Mouse (Mus musculus) gonadal fat pad, adult 2 months (tissue): ENCODE results near the gene Hpcal4. TPM values are rescaled to one million over a fixed set of nuclear protein-coding genes. Genes with fewer than 3 reads are reported as not detected.
A peak's percentile ranks its signal among the peaks of the same experiment; 100 is the strongest.
"Not testable (repeated sequence)": the region's sequence is repeated elsewhere in the genome, so short reads cannot be mapped to it uniquely, and the experiment has no call there.

Experiments used
- DNase-seq: peaks from one replicate; pipeline ENCODE4 v3.0.0-alpha.2; 2012; ENCODE audit warnings: low read depth
- polyA plus RNA-seq: library from polyadenylated mRNA; depleted of rRNA; stranded (reverse); fragments of >200 nt; gene quantifications from 2 replicates; pipeline ENCODE4 v1.2.3, GENCODE M21; 2012; rRNA removed

Hpcal4 gene
- polyA plus RNA-seq = 0.18 and 0.95 TPM in 2 replicates

DNA sequence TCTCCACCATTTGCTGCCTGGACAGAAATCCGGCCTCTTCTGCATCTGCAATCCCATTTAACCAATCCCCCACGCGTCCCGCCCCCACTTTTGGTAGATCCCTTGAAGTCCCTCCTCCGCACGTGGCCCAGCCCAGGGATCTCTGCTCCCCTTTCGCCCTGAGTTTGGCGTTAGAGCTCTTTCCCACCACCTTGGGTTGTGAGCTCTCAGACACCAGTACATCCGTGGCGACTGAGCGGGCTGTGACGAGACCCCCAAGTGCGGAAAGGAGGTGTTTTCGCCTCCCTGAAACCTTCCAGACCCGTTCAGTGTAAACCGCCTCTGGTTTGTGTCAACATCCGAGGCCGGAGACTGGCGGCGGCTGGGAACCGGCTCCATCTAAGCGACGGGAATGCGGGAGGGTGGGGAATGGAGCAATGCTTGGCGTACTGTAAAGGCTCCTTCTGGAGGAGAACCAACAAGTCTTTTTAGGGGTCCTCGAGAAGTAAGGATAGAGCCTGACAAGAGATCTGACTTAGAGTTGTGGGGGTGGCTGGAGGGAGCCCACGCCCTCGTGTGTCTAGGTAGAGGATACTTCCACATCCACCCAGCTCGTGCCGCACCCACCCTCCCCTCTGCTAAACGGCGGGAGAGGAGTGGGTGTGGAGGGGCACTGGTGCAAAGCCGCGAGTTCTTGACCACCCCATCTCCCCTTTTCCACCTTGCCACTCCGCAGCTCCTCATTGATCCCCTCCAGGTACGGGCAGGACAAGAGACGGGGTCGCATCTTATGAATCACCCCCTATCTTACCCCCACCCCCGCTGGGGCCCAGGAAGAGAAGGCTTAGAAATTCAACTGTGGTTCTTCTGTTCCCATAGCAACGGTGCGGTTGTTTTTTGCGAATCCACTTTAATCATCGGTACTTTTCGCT is at the start of gene Hpcal4:
TSS of gene Hpcal4 (plus strand) at position 900 of the 911 bp plus-strand sequence.
- DNase-seq = no peak

DNA sequence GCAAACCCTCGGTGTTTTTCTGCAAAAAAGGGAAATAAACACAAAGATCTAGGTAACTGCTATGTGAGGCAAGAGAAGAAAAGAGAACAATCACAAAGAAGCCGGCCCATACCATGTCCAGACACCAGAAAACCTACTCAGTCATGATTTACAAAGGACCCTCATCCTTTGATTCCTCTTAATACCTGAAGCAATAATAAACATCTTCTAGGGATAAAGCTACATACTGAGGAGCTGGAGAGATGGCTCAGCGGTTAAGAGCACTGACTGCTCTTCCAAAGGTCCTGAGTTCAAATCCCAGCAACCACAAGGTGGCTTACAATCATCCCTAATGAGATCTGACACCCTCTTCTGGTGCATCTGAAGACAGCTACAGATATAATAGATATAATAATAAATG is 45.5 kb upstream of the Hpcal4 start:
- DNase-seq = no peak

DNA sequence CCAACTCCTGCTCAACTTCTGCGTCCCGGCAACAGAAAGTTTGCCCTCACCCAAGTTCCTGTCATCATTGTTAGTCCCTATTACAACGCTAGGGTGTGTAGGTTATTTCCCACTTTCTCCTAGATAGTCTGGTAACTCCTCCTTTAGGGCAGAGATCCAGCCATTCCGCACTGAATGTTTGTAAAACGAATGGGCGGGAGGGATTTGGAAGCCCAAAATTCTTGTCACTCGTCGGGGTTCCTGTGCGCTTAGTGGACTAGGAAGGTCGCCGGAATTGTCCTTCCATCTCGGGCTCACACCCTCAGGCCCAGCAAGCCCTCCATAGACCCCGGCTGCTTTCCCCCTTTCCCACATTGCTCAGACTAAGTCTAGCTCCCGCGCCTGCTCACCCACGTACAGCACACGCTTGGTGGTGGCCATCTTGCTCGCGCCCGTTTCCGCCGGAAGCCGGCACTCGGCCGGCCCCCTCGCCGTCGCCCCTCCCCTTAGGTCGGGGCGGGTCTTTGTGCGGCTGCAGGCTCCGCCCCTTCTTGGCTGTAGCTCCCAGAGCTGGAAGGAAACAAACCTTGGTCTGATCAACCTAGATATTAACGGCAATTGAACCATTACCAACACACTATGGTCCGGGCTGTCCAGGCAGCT is 43.4 kb upstream of the Hpcal4 start, which contains the start of gene Ppie:
TSS of gene Ppie (minus strand) at position 439 of the 642 bp plus-strand sequence.
- peak; percentile 47 for DNase-seq

DNA sequence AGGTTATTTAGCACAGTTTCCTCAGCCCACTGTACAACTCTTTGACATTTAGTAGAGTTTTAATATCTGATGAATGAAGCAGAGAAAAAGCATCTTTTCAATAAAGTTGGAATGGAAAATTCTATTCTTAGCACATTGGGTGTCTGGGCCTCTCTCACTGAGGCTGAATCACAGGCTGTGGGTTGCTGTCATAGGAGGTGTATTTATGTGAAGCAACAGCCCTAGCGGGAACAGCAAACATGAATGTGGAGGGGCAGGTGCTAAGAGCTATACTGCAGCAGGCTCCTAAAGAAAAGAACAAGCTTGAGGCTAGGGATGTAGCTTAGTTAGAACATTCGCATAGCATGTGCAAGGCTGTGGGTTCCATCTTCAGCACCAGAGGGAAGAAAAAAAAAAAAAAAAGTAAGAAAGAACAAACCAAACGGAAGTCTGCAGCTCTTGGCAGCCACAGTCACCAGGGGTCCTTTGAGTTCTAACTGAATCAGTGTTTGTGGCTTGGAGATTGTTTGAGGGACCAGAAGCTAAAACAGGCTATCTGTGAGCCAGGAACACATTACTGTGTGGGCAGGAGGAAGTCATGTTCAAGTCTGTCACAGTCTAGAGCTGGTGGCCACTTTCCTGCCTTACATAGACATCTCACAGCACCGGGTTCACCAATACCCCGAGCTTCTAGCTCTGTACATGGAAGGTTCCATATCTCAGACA is 35.4 kb upstream of the Hpcal4 start:
- DNase-seq = no peak

DNA sequence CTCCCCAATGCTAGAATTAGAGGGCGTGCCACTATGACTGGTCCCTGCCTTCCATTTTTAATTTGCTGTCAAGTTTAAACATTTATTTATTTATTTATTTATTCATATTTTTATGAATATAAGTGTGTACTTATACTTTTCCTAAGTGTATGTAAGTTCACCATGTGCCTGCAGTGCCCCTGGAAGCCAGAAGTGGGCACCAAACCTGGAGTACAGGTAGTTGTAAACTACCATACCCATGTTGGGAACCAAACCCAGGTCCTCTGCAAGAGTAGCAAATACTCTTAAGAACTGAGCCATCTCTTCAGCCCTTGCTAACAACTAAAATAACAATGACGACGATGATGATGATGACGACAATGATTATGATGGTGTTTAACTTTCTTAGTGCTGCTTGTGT is 31.0 kb upstream of the Hpcal4 start:
- DNase-seq = no peak

DNA sequence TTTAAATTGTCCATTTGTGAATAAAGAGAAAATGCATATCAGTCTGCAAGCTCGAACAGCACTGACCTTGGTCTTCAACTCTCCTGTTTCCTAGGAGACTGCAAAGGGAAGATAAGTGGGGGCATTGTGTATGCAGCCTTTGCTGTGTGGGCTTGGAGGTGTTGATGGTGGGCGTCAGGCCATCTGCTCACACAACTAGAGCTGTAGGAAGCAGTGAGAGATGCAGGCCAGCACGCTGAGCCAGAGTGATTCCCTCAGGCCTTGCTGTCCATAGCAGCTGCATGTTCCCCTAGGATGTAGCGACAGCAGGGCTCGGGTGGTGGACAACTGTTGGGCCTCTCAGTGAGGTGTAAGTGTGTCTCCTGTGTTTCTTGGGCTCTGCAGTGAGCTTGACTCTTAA is 30.1 kb upstream of the Hpcal4 start:
- DNase-seq = no peak

DNA sequence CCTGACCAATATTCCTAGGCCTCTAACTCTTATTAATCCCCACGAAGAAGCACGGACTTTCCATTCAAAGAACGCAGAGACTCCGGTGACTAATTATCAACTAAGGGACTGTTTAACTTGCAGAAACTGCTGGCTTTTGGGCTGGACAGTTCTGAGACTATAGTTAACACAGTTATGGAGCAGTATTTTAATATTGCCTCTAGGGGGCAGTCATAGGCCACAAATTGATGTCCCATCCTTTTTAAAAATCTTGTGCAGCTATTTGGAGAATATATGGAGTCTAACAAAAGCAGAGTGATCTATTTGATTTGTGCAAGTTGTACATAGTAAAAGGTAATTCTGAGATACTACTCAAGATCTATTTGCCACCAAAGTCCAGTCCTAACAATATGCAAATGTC is 28.0 kb upstream of the Hpcal4 start:
- no peak for DNase-seq

DNA sequence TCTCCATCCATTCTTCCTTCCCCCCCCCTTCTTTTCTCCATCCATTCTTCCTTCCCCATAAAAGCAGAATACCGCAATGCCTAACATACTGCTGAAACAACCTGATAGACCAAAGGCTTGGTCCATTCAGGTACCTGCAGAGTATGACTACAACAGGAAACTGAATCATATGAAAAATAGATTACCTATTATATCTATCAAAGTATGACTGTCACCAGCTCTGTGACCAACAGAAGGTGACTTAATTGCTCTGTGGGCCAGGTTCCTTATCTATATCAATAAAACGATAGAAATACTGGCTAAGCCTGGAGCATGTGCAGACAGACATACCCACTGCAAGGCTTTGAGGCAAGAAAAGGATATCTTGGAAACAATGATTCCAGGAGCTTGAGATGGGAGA is 27.6 kb upstream of the Hpcal4 start:
- no peak for DNase-seq

DNA sequence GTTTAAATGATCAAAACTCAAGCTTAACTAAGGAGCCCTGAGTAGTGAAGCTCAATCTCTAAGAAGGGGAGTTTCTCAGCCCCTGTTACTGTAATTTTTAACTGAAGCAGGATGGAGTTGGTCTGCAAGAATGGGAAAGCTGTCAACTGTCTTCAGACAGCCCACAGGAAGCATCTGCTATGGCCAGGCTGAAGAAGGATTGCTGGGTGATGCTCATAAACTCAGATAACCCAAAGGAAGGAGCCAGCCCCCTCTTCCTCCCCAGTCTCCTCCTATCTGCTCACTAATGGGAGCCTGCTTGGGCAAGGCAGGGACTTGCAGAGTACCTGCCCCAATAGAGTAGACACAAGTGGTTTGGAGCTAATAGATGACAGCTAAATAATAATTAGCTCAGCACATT is 27.2 kb upstream of the Hpcal4 start:
- DNase-seq = no peak

DNA sequence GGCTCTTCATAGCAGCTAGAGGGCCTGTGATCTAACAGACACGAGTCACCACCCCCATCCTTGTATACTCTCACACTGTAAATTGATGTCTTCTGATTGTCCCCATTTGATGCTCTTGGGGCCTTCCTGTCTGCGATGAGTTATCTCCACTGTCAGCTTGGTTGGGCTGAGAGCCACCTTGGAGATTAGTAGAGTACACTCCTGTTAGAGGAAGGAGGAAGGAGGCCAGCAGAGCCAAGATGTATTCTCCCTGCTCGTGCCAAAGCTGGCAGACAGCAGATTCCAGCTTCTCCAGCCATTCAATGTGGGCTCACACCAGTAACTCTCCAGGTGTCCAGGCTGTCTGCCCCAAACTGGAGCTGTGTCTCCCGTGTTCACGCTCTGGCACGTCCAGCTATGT is 22.5 kb upstream of the Hpcal4 start:
- DNase-seq = no peak

DNA sequence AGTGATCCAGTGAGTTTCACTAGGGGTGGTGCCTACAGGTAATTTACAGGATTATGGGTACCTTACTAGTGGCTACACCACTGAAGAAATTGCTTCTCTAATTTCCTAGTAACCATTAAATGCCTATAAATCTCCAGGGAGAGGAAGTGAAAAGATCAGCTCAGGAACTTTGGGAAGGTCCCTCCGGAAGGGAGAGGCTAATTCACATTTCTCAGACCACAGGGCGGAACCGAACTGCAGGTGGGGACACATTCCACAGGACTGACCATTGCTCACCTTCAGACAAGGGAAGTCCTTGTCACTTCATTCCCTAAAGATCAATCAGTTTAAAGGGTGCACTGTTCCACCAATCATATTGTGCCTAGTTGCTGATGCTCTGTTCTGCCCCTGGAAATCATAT is 21.8 kb upstream of the Hpcal4 start:
- not testable (repeated sequence) for DNase-seq

DNA sequence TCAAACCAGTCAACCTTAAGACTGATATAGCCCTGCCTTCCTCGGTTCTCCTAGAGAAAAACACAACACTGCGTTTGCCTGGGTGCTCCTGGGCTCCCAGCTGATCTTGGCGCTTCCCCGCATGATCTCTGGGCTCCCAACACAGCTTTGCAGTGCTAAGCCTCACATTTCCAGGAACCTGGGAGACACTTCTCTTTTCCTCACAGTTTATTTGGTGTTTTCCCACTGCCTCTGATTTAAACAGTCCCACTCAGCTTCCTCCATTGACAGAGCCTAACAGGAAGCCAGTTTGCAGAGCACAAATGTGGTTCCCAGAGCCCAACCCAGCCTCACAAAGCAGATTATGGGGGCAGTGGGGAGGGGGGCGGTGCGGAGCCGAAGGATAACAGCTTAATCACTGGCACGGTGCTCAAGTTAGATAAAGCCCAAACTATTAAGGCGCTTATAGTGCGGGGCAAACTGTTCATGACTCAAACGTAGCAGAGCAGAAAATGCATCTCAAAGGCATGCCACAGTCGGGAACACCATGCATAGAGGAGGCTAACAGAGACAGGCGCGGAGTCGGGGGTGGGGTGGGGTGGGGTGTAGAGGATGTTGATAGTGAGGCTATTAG is 20.6 kb upstream of the Hpcal4 start:
- no peak for DNase-seq

DNA sequence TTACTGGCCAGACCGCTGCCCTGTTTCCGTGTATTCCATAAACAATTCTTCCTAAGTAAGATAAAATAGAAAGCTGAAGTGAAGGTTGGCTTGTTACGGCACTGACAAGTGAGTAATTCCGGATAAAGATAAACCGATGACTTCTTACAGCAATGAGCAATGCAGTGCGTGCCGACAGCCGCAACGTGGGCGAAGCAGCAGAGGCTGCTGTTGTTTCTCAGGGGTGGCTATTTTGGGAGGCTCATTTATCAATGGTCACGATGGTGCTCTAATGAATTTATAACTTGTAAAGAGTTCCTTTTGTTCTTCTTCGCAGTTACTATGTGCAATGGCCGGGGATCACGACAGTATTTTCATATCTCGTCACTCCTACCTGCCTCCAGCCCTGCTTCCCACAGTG is 18.9 kb upstream of the Hpcal4 start:
- no peak for DNase-seq

DNA sequence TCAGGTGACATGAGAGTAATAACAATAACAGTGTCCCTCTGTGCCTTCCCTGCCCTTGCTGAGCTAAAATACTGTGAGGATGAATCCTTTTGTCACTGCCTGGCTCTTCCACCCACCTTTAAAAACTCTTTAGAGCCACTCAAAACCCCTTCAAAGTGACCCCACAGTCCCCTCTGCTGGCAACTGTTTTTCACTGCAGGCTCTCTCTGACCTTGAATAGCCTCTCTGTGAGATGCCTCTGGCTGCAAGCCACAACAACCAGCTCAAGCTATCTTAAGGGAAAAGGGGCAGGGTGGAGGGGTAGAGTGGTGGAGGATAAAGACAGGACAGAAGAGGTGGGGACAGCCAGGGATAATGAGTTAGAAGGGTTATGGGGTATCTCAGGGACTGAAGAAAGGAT is 11.2 kb upstream of the Hpcal4 start:
- DNase-seq = no peak

DNA sequence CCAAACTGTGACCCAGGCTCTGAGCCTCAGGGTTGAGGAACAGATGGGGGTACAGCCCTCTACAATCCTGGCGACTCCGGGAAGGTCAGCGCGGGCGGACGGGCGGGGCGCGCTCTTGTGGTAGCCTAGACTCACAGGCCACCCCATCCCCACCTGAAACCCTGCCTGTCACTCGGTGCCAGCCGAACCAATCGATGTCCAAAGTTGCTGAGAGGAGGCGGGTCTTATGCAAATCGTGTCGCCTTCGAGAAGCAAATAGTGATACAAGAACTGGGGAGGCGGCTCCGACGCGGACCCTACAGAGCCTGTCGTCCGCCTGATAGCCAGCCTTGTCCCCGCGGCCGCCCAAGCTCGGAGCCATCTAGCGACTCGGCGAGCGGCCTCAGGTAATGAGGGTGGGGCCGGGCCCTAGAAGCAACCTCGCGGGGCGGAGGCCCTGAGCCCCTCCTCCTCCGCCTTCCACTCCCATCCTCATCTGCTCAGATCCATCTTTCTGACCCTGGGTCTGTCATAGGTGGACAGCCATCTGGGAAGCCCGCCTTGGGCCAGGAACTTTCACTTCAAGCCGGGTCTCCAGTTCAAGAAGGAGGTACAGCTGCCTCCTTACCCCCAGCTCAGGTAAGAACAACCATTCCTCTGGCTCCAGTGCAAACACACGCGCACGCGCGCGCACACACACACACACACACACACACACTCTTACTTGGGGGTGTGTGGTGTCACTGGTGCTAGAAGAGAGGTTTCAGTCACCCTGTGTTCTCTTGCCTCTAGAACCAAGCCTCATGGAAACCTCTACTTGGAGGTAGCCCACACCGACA is 421 bp downstream of the Hpcal4 start:
- no peak for DNase-seq

DNA sequence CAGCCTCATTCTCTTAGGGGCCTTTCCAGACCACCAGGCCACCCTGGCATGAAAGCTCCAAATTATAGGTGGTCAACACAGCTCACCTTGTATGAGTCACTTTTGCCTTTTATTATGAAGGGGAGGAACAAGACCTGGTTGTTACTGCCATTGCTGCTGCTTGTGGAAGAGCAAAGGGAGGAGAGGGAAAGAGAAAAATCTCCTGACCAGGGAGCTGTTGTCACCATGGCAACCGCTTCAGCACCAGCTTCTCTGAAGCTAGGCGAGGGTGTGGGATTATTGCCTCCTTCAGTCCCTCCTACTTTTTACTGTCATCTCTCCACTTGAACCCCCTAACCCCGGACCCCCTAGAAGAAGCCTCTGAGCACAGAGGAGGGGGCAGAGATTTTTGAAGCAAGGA is 1.8 kb downstream of the Hpcal4 start:
- DNase-seq = no peak

DNA sequence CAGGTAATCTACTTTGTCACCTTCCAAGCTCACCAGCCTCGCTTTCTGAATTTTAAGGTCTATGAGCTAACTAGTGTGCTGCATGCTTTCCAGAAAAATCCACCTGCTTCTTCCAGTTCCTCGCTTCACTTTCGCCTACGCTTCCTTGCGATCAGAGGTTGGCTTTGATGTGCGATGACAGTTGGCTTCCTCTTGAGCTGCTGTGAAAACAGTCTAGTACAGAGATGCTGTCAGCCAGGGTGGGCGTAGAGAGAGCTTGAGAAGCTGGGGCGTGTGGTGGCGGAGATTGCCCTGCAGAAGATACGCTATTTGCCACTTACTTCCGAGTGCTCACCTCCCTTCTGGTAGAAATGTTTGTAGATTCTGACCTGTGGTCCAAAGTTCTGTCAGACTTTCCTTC is 9.3 kb downstream of the Hpcal4 start:
- no peak for DNase-seq

DNA sequence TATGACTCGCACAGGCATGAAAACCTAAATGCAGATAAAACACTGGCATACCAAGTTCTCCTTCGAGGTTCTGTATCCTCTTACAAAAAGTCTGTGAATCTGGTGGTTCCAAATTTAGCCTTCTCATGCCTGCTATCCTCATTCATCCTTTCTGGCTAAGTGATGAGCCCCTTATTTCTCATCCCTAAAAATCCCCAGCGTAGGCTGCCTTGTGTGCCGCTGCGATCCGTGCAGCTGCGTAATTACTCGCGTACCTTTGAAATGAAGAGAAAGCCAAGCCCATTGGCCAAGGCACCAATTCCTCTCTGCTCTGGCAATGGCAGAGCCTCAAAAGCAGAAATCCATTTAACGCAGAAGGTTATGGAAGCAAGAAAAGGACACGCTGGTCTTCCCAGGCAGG is 10.8 kb downstream of the Hpcal4 start:
- no peak for DNase-seq

DNA sequence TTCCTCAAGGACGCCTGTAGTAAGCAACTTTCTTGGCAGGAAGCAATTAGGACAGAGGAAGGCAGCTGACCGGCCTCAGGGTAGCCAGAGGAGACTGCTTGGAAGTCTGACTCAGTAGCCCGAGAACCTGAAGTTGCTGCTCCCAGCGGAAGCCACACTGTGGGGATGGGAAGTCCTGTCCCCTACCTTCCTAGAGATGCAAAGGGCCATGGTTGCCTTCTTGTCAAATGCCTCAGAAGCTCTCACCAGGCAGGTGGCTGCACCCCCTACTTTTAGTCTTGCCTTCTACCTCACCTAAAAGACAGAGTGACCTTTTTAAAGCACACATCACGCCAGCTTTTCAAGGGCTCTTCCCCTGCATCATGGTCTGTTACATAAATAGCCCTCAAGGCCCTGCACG is 13.7 kb downstream of the Hpcal4 start:
- no peak for DNase-seq

DNA sequence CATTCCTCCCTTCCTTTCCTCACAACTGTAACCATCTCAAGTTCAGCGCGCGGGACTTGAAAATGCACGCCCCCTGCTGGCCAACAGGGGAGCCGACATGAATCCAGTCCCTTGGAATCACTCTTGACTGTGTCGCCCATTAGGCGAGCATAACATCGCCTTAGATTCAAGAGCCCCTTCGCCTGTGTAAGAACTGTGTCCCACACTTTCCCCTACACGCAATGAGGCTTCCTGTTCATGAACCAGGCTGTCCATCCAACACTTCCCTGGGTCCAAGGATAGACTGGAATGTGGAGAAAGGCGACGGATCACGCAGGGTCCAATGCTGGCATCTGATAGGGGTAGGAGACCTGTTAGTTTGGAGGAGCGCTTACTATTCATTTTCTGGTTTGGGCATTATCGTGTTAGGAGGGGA is 17.8 kb downstream of the Hpcal4 start:
- DNase-seq = no peak
